Mouse (Mus musculus): ENCODE results near the gene Defb15.
"Not testable (repeated sequence)": the region's sequence is repeated elsewhere in the genome, so short reads cannot be mapped to it uniquely, and the experiment has no call there.

Gene Defb15

GRCm38 (mm10) chr8:21932610-21933009 lies at the start of gene Defb15:
Gene Defb15 (minus strand): TSS chr8:21932710.
- no peak for DNase-seq

GRCm38 (mm10) chr8:21981664-21982337 lies 49.3 kb upstream of the Defb15 start:
- DNase-seq: no peak

- no peak for DNase-seq
Observed at GRCm38 (mm10) chr8:21978193-21978592, 45.7 kb upstream of the Defb15 start.

GRCm38 (mm10) chr8:21969475-21969874 lies 37.0 kb upstream of the Defb15 start, which contains the start of gene Ccdc70:
Gene Ccdc70 (plus strand): TSS chr8:21969775.
- no peak for DNase-seq

GRCm38 (mm10) chr8:21966646-21967045 lies 34.1 kb upstream of the Defb15 start:
- DNase-seq: no peak

- DNase-seq: no peak
Observed at GRCm38 (mm10) chr8:21958414-21958813, 25.9 kb upstream of the Defb15 start, which contains the start of gene Fam90a1a. Gene Fam90a1a (plus strand): TSS chr8:21958714.

GRCm38 (mm10) chr8:21956336-21956735 lies 23.8 kb upstream of the Defb15 start:
- no peak for DNase-seq

- peak; percentile 25 to 58 for DNase-seq
Observed at GRCm38 (mm10) chr8:21955321-21955720, 22.8 kb upstream of the Defb15 start.

- DNase-seq: peak in 1 of 2 experiments; percentile 3
Observed at GRCm38 (mm10) chr8:21947311-21948017, 15.0 kb upstream of the Defb15 start.

GRCm38 (mm10) chr8:21946462-21946861 lies 14.0 kb upstream of the Defb15 start, which contains the start of gene Defb13:
Gene Defb13 (plus strand): TSS chr8:21946762.
- DNase-seq: no peak

GRCm38 (mm10) chr8:21938052-21938451 lies 5.5 kb upstream of the Defb15 start, which contains the start of gene Defb35:
Gene Defb35 (plus strand): TSS chr8:21938352.
- DNase-seq: not testable (repeated sequence)

- not testable (repeated sequence) for DNase-seq
Observed at GRCm38 (mm10) chr8:21930754-21931153, 1.8 kb downstream of the Defb15 start.

GRCm38 (mm10) chr8:21915625-21916024 lies 16.9 kb downstream of the Defb15 start:
- no peak for DNase-seq

GRCm38 (mm10) chr8:21912554-21912953 lies 20.0 kb downstream of the Defb15 start:
- no peak for DNase-seq

GRCm38 (mm10) chr8:21911931-21912330 lies 20.6 kb downstream of the Defb15 start:
- no peak for DNase-seq

- peak; percentile 21 to 67 for DNase-seq
Observed at GRCm38 (mm10) chr8:21906290-21906689, 26.2 kb downstream of the Defb15 start, which contains the start of gene Defb11. Gene Defb11 (minus strand): TSS chr8:21906412.

GRCm38 (mm10) chr8:21885321-21885720 lies 47.2 kb downstream of the Defb15 start, which contains the start of gene Defb9:
Gene Defb9 (minus strand): TSS chr8:21885421.
- not testable (repeated sequence) for DNase-seq

Measured in kidney, adult 8-10 months (tissue).